Mouse (Mus musculus) cortical plate, adult 2 months (tissue): Measurements from ENCODE around the gene Slc44a2.

Experiments used
- CTCF ChIP-seq: fragments of 200-500 bp; IDR thresholded peaks from 2 replicates; pipeline ENCODE4 v1.5.1; 2011; ENCODE audit warnings: mild to moderate bottlenecking, control low read depth, low read length; ENCODE audit not compliant: insufficient read depth; ENCODE audit errors: extremely low read depth
- POLR2A ChIP-seq: fragments of 200-500 bp; IDR thresholded peaks from 2 replicates; pipeline ENCODE4 v1.6.1; 2011; ENCODE audit warnings: mild to moderate bottlenecking, low read length, control low read depth; ENCODE audit not compliant: insufficient read depth; ENCODE audit errors: extremely low read depth

DNA sequence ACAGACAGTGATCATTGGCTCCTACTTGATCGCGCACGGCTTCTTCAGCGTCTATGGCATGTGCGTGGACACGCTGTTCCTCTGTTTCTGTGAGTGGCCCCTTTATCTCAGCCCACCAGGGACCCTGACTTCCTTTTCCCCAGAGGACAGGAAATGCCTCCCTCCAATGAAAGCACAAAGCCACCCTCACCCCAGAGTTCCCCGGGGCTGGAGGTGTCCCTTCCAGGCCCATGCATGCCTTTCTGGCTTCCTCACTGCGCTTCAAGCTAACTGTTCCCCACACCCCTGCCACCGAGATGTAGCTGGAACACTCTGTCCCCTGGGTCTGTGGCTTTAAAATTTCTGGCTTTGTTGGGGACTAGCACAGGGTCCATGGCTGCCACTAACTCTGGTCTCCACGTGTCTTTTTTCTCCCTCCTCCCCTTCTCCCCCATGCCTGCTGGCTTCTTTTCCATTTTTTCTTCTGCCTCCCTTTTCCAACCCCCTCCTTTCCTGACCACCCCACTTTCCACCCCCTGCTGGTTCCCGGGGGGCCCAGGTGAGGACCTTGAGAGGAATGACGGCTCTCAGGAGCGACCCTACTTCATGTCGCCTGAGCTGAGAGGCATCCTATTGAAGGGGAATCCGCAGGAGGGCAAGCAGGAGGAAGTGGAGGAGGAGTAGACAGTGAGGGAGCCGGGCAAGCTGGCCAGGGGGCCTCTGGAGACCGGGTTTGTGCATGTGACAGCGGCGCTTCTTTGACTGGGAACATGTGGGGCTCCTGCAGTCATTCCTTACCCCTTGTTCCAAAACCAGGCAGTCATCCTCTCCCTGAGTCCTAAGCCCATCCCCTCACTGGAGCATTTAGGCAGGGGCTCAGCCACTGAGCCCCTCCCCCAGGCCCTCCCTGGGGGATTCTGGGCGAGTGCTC is 32.2 kb downstream of the Slc44a2 start:
- TF ChIP-seq CTCF = no peak
- TF ChIP-seq POLR2A = no peak
